Mouse (Mus musculus) small intestine, adult 2 months (tissue): ENCODE results near the gene Tnni2.

ENCODE experiments used
- CTCF ChIP-seq: fragments of 200-500 bp; IDR thresholded peaks from 2 replicates; pipeline ENCODE4 v1.5.1; 2012; ENCODE audit warnings: low read depth, mild to moderate bottlenecking, control low read depth, inconsistent platforms, low read length, moderate library complexity, mixed read lengths; ENCODE audit not compliant: insufficient replicate concordance, insufficient read length; ENCODE audit errors: extremely low read depth
- POLR2A ChIP-seq: fragments of 200-500 bp; IDR thresholded peaks from 2 replicates; pipeline ENCODE4 v1.6.1; 2012; ENCODE audit warnings: low read depth, mild to moderate bottlenecking, control low read depth, inconsistent platforms, low read length, moderate library complexity

DNA sequence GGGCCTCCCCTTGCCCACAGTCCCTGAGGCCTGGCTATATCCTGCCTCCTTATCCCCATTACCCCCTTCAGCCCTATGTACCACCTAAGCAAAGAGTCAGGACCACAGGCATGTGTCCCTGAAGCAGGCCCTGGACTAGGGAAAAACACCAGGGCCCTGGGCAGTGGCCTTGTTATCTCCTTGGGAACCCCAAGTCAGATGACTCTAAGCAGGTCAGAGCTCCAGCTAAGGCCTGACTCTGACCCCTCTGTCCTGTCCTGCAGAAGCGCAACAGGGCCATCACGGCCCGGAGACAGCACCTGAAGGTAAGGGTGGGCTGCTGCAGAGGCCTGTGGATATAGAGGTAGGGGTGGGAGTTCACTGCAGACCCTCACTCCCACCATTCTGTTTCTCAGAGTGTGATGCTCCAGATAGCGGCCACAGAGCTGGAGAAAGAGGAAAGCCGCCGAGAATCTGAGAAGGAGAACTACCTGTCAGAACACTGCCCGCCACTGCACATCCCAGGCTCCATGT, 1.4 kb downstream of the Tnni2 start:
- no peak for TF ChIP-seq POLR2A
- TF ChIP-seq CTCF: no peak
